In genomic region chr2:157567235-157567961, GRCm38 (mm10) we compare ENCODE assay signal across 8 mouse cellular contexts. TPM values are rescaled to one million over a fixed set of nuclear protein-coding genes. Genes with fewer than 3 reads are reported as not detected.
A peak's percentile ranks its signal among the peaks of the same experiment; 100 is the strongest.
DNase-seq lines count a peak whose midpoint lies in the region; ATAC-seq and TF ChIP-seq lines count a peak whose summit lies in the region.

No protein-coding gene starts in this region.

- H3K4me2 ChIP-seq in forebrain, embryonic 14.5 days (ENCODE audit: low read length) = peak overlapping the region; percentile 93
- H3K4me2 ChIP-seq in liver, embryonic 14.5 days (ENCODE audit: low read depth) = peak overlapping the region; percentile 81

- H3K27me3 ChIP-seq in E14TG2a.4 (ENCODE audit: insufficient read depth, low read length) = no peaks in the 10 kb centered on the region
- no peaks in the 10 kb centered on the region for H3K27me3 ChIP-seq in forebrain, embryonic 14.5 days (replicated peaks; ENCODE audit: control insufficient read depth, insufficient read depth, low read length)
- H3K27me3 ChIP-seq in liver, embryonic 14.5 days (ENCODE audit: control insufficient read depth, insufficient read depth, low read length) = no peaks in the 10 kb centered on the region
- H3K27me3 ChIP-seq in testis, adult 2 months (ENCODE audit: control insufficient read depth, insufficient read depth, low read length) = no peaks in the 10 kb centered on the region

- peaks cover 26% of the 10 kb centered on the region for H3K36me3 ChIP-seq in E14TG2a.4 (ENCODE audit: insufficient read depth, low read length)
- peaks cover 5% of the 10 kb centered on the region; the same call in 1 of the 2 replicates for H3K36me3 ChIP-seq in forebrain, embryonic 14.5 days (ENCODE audit: control insufficient read depth, insufficient read depth, low read length)
- H3K36me3 ChIP-seq in liver, embryonic 14.5 days (replicated peaks; ENCODE audit: control insufficient read depth, insufficient read depth, low read depth) = no peaks in the 10 kb centered on the region
- no peaks in the 10 kb centered on the region for H3K36me3 ChIP-seq in testis, adult 2 months (ENCODE audit: control insufficient read depth, insufficient read depth, low read length)

- intact Hi-C loops in gastrocnemius, adult 2 months (cut with DNase I) = loop anchor here (5.0 kb wide), 1 partner anchor 290 kb away; the partner anchor contains the start of genes Mroh8 and Rpn2
- intact Hi-C loops in gastrocnemius, postnatal 36 days (cut with DNase I) = no loop called here

- no peak; the same call in 1 of the 2 replicates for TF ChIP-seq POLR2A in testis, adult 2 months (IDR thresholded peaks at IDR 0.05; ENCODE audit: control insufficient read depth, low read depth, low read length)

- H3K4me1 ChIP-seq in E14TG2a.4 (replicated peaks; ENCODE audit: low read depth, low read length) = peaks cover 47% of the 10 kb centered on the region
- peaks cover 17% of the 10 kb centered on the region for H3K4me1 ChIP-seq in forebrain, embryonic 14.5 days (ENCODE audit: control insufficient read depth, insufficient read depth, low read length)
- H3K4me1 ChIP-seq in liver, embryonic 14.5 days (replicated peaks; ENCODE audit: control insufficient read depth in 2 of 2, insufficient read depth in 2 of 2, low read length in 1 of 2) = peaks cover 0 to 12% of the 10 kb centered on the region in 2 experiments
- H3K4me1 ChIP-seq in testis, adult 2 months (ENCODE audit: control insufficient read depth, insufficient read depth, low read length) = peaks cover 10% of the 10 kb centered on the region

- peak overlapping the region; percentile 98 for H3K9ac ChIP-seq in forebrain, embryonic 14.5 days (ENCODE audit: low read length)
- no peak overlapping the region for H3K9ac ChIP-seq in liver, embryonic 14.5 days (replicated peaks)

- H3K9me3 ChIP-seq in E14TG2a.4 (ENCODE audit: low read length) = peaks cover 29% of the 10 kb centered on the region
- H3K9me3 ChIP-seq in forebrain, embryonic 14.5 days (replicated peaks; ENCODE audit: control insufficient read depth, low read length) = no peaks in the 10 kb centered on the region
- no peaks in the 10 kb centered on the region for H3K9me3 ChIP-seq in liver, embryonic 14.5 days (ENCODE audit: control insufficient read depth, low read length)

- TF ChIP-seq CTCF in gastrocnemius, adult 2 months (IDR thresholded peaks at IDR 0.05) = no peak
- TF ChIP-seq CTCF in E14TG2a.4 (conservative IDR thresholded peaks at IDR 0.05; ENCODE audit: low read length) = no peak
- no peak for TF ChIP-seq CTCF in liver, embryonic 14.5 days (IDR thresholded peaks at IDR 0.05; ENCODE audit: low read depth)
- no peak for TF ChIP-seq CTCF in testis, adult 2 months (IDR thresholded peaks at IDR 0.05; ENCODE audit: control insufficient read depth, insufficient read depth, insufficient replicate concordance, low read depth, low read length)

- peak overlapping the region; percentile 99 for H3K27ac ChIP-seq in gastrocnemius, adult 2 months
- peak overlapping the region; percentile 85; the same call in 1 of the 2 replicates for H3K27ac ChIP-seq in forebrain, embryonic 14.5 days (ENCODE audit: low read depth, low read length)
- no peak overlapping the region for H3K27ac ChIP-seq in liver, embryonic 14.5 days
- peak overlapping the region; percentile 98 for H3K27ac ChIP-seq in testis, adult 2 months (ENCODE audit: control insufficient read depth, insufficient read depth, low read depth, low read length)

- H3K4me3 ChIP-seq in gastrocnemius, adult 2 months = peak overlapping the region; percentile 86
- peak overlapping the region; percentile 100 for H3K4me3 ChIP-seq in E14TG2a.4 (replicated peaks; ENCODE audit: low read length)
- peak overlapping the region; percentile 99; the same call in 1 of the 2 replicates for H3K4me3 ChIP-seq in forebrain, embryonic 14.5 days (ENCODE audit: low read depth, low read length)
- H3K4me3 ChIP-seq in liver, embryonic 14.5 days (ENCODE audit: insufficient read depth in 1 of 2, low read depth in 2 of 2, low read length in 2 of 2) = peak overlapping the region; percentile 77 to 86; a peak in 2 of 4 replicates
- H3K4me3 ChIP-seq in testis, adult 2 months (ENCODE audit: control insufficient read depth, low read depth, low read length) = peak overlapping the region; percentile 97

- TF ChIP-seq EP300 in liver, embryonic 14.5 days (IDR thresholded peaks at IDR 0.05; ENCODE audit: low read depth) = no peak

- 85% methylated on average over 11 of the region's 11 CpGs for WGBS in forebrain, embryonic 14.5 days
- 57% methylated on average over 11 of the region's 11 CpGs for WGBS in liver, embryonic 14.5 days (ENCODE audit: insufficient replicate concordance)

- no peak for ATAC-seq in forebrain, embryonic 14.5 days
- no peak for ATAC-seq in liver, embryonic 14.5 days (ENCODE audit: insufficient read depth)

- DNase-seq in gastrocnemius, adult 2 months = no peak
- no peak for DNase-seq in gastrocnemius, postnatal 25 days
- no peak for DNase-seq in forebrain, embryonic 14.5 days (ENCODE audit: low spot score)
- no peak for DNase-seq in liver, embryonic 14.5 days (ENCODE audit: low read depth in 3 of 3, low spot score in 3 of 3)
- no peak for DNase-seq in embryo, embryonic 10 days (ENCODE audit: low spot score)
- no peak for DNase-seq in gastrocnemius, postnatal 36 days

RNA-seq across cellular contexts. Expression of gene Blcap, which starts 3.7 kb away (rescaled TPM):
- total RNA-seq in gastrocnemius, adult 2 months (2021) = 10 to 100 TPM; 29.7 to 36.5 TPM
- total RNA-seq in gastrocnemius, postnatal 25 days (2021) = 10 to 100 TPM; 19.2 to 20.7 TPM
- 240 and 254 TPM in 2 replicates for polyA plus RNA-seq in forebrain, embryonic 14.5 days (2014; fragmentation: Nextera tagmentation; extraction: Ambion mirVana)
- 5.7 and 7.1 TPM in 2 replicates for polyA plus RNA-seq in liver, embryonic 14.5 days (2012; rRNA removed)
- polyA plus RNA-seq in liver, embryonic 14.5 days (2014; fragmentation: Nextera tagmentation; extraction: Ambion mirVana) = 7.1 and 8.0 TPM in 2 replicates
- polyA plus RNA-seq in testis, adult 2 months (2012; rRNA removed) = 31.4 and 35.0 TPM in 2 replicates
- 10 to 100 TPM; 25.4 to 25.6 TPM for total RNA-seq in gastrocnemius, postnatal 36 days (2021)

RNA-seq across cellular contexts. Expression of gene Nnat, which starts 7.5 kb away (rescaled TPM):
- total RNA-seq in gastrocnemius, adult 2 months (2021) = under 1 TPM; 0.20 to 0.36 TPM
- 10 to 100 TPM in 1 of 2 experiments, 1 to 10 TPM in 1; 1.3 to 49.1 TPM for total RNA-seq in gastrocnemius, postnatal 25 days (2021)
- polyA plus RNA-seq in forebrain, embryonic 14.5 days (2014; fragmentation: Nextera tagmentation; extraction: Ambion mirVana) = 6,589 and 7,102 TPM in 2 replicates
- 12.8 and 21.0 TPM in 2 replicates for polyA plus RNA-seq in liver, embryonic 14.5 days (2012; rRNA removed)
- 10.5 and 11.6 TPM in 2 replicates for polyA plus RNA-seq in liver, embryonic 14.5 days (2014; fragmentation: Nextera tagmentation; extraction: Ambion mirVana)
- polyA plus RNA-seq in testis, adult 2 months (2012; rRNA removed) = 1.4 and 1.7 TPM in 2 replicates
- 1 to 10 TPM in 1 of 2 experiments, under 1 TPM in 1; 0.84 to 1.9 TPM for total RNA-seq in gastrocnemius, postnatal 36 days (2021)
